Mouse (Mus musculus): ENCODE measurements around the gene Wwox. TPM values are rescaled to one million over a fixed set of nuclear protein-coding genes. Genes with fewer than 3 reads are reported as not detected.

Wwox gene
- 2.0 and 2.5 TPM in 2 replicates for polyA plus RNA-seq (2012; rRNA removed)
- polyA plus RNA-seq (2014; fragmentation: Nextera tagmentation; extraction: Ambion mirVana) = 2.5 and 2.6 TPM in 2 replicates

DNA sequence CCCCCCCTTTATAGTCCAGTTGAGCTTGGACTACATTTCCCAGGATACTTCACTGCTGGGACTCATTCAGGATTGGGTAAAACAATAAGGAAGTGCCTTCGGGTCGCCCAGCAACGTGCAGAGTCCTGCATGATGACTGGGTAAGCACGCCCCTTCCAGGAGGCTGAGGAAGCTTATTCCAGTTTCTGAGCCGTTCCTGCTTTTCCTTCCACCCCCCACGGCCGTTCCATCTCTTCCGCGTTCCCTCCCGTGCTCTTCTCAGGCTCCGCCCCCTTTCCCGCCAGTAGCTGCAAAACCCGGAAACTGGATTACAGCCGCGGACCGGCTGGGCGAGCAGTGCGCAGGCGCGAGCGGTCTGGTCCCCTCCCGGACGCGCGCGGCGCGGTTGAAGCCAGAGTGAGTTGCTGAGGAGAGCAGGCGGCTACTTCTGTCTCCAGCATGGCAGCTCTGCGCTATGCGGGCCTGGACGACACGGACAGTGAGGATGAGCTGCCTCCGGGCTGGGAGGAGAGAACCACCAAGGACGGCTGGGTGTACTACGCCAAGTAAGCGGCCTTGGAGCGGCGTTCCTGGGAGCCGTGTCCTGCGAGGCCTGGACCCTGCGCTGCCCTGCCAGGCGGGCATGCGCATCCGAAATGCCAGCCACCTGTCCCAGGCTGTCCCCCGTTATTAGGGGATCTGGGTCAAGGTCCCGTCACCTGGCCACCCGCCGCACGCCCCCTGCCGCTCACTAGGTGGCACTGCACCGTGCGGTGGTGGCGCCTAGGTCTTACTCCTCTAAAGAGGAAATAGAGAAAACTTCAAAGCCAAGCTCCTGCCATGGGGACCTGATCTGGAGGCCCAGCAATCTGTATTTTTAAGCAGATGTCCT, at the start of gene Wwox:
Gene Wwox, plus strand, starts transcription at position 322 of the 871 bp plus-strand sequence.
- Histone ChIP-seq H3K4me1 (replicated peaks; ENCODE audit: control insufficient read depth in 2 of 2, insufficient read depth in 2 of 2, low read length in 1 of 2) (peaks cover 0 to 6% of the 10 kb centered on the region in 2 experiments; a peak in 2 of 4 replicates), H3K27ac (no peak within 1 kb of the TSS), H3K36me3 (replicated peaks; ENCODE audit: control insufficient read depth, insufficient read depth, low read depth) (no peaks in the 10 kb centered on the region), H3K4me3 (ENCODE audit: insufficient read depth in 1 of 2, low read depth in 2 of 2, low read length in 2 of 2) (peak within 1 kb of the TSS; percentile 60 to 87), H3K9me3 (ENCODE audit: control insufficient read depth, low read length) (no peaks in the 10 kb centered on the region), H3K4me2 (ENCODE audit: low read depth) (peak within 1 kb of the TSS; percentile 63), H3K9ac (replicated peaks) (peak within 1 kb of the TSS; percentile 47), H3K27me3 (ENCODE audit: control insufficient read depth, insufficient read depth, low read length) (no peaks in the 10 kb centered on the region)
- under 1% methylated on average over 54 of the region's 54 CpGs for WGBS (ENCODE audit: insufficient replicate concordance)
- peak; percentile 89 for ATAC-seq (ENCODE audit: insufficient read depth)
- TF ChIP-seq CTCF (IDR thresholded peaks at IDR 0.05; ENCODE audit: low read depth) (peak; percentile 96), EP300 (IDR thresholded peaks at IDR 0.05; ENCODE audit: low read depth) (peak; percentile 55)
- peak; percentile 83 to 87 (median 86) for DNase-seq (ENCODE audit: low read depth in 3 of 3, low spot score in 3 of 3)

DNA sequence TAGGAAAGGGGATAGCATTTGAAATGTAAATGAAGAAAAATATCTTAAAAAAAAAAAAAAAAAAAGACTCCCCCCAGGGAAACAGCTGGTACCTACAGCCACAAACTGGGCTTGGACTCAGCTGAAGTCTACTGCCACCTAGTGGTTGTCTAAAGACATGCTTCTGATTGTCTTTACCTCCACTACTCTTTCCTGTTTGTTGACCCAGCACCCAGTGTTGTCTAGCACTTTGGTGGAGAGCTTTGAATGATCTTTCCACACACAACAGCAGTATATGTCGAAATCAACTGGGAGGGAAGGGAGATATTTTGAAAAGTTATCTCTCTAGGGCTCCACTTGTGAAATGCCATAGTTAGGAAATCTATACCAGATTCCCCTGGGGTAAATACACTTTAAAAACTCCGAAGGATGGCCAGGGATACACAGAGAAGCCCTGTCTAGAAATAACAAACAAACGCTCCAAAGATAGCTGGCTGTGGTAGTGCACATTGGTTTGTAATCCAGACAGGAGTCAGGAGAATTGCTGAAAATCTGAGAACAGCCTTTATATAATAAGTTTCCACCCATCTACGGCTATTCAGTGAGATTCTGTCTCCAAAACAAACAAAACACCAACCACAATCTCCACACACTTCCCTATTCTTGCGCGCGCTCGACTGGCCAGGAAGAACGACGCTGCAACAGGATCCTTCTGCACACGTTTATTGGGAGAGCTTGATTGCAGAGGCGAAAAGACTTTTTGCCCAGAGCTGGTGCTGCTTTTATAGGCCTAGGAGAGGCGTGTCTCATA, 48.8 kb upstream of the Wwox start:
- Histone ChIP-seq H3K4me2 (ENCODE audit: low read depth) (no peak overlapping the region), H3K27ac (no peak overlapping the region), H3K9me3 (ENCODE audit: control insufficient read depth, low read length) (no peaks in the 10 kb centered on the region), H3K9ac (replicated peaks) (no peak overlapping the region), H3K27me3 (ENCODE audit: control insufficient read depth, insufficient read depth, low read length) (no peaks in the 10 kb centered on the region), H3K4me3 (ENCODE audit: insufficient read depth in 1 of 2, low read depth in 2 of 2, low read length in 2 of 2) (no peak overlapping the region), H3K36me3 (replicated peaks; ENCODE audit: control insufficient read depth, insufficient read depth, low read depth) (no peaks in the 10 kb centered on the region), H3K4me1 (replicated peaks; ENCODE audit: control insufficient read depth in 2 of 2, insufficient read depth in 2 of 2, low read length in 1 of 2) (no peaks in the 10 kb centered on the region)
- no peak for DNase-seq (ENCODE audit: low read depth in 3 of 3, low spot score in 3 of 3)
- TF ChIP-seq EP300 (IDR thresholded peaks at IDR 0.05; ENCODE audit: low read depth) (no peak), CTCF (IDR thresholded peaks at IDR 0.05; ENCODE audit: low read depth) (peak; percentile 70)
- no peak for ATAC-seq (ENCODE audit: insufficient read depth)
- 51% methylated on average over 11 of the region's 13 CpGs for WGBS (ENCODE audit: insufficient replicate concordance)

DNA sequence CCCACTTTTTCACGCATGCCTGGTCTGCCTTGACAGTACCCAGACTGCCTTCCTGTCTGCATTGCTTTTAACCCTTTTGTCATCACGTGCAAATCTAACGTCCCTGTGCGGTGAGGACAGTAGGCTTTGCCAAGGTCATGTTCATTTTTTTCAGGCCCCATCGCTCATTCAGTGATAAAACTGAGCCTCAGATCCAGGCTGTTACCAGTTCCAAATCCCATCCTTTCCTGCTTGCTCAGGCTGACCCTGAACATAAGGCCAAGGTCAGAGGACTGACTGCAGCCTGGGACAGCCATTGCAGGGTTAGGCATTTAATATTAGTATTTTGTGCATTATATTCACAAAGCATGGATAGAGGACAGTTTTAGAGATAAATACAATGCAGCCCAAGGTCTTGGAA, 41.1 kb upstream of the Wwox start:
- Histone ChIP-seq H3K9me3 (ENCODE audit: control insufficient read depth, low read length) (no peaks in the 10 kb centered on the region), H3K4me3 (ENCODE audit: insufficient read depth in 1 of 2, low read depth in 2 of 2, low read length in 2 of 2) (no peak overlapping the region), H3K4me2 (ENCODE audit: low read depth) (no peak overlapping the region), H3K9ac (replicated peaks) (no peak overlapping the region), H3K36me3 (replicated peaks; ENCODE audit: control insufficient read depth, insufficient read depth, low read depth) (no peaks in the 10 kb centered on the region), H3K27me3 (ENCODE audit: control insufficient read depth, insufficient read depth, low read length) (no peaks in the 10 kb centered on the region), H3K4me1 (replicated peaks; ENCODE audit: control insufficient read depth in 2 of 2, insufficient read depth in 2 of 2, low read length in 1 of 2) (no peaks in the 10 kb centered on the region), H3K27ac (no peak overlapping the region)
- TF ChIP-seq EP300 (IDR thresholded peaks at IDR 0.05; ENCODE audit: low read depth) = no peak
- TF ChIP-seq CTCF (IDR thresholded peaks at IDR 0.05; ENCODE audit: low read depth) = no peak
- ATAC-seq (ENCODE audit: insufficient read depth) (no peak), DNase-seq (ENCODE audit: low read depth in 3 of 3, low spot score in 3 of 3) (no peak)
- 71% methylated on average over 5 of the region's 5 CpGs for WGBS (ENCODE audit: insufficient replicate concordance)

DNA sequence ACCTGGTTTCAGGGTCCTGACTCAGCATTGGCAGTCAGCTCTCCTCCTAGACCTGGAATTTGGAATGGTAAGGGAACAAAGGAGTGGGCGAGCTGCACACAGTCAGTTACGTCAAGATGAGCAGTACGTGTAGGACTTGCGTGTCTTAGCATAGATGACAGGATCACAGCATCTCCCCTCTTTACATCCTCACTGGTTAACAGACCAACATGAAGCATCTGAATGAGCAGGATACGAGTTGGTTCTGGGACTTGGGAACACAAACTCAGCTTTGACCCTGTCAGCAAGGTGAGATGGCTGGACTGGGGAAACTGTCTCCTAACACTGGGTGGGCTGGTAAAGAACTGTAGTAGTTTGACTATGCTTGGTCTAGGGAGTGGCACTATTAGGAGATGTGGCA, 40.2 kb upstream of the Wwox start:
- TF ChIP-seq CTCF (IDR thresholded peaks at IDR 0.05; ENCODE audit: low read depth) (no peak), EP300 (IDR thresholded peaks at IDR 0.05; ENCODE audit: low read depth) (no peak)
- ATAC-seq (ENCODE audit: insufficient read depth) (no peak), DNase-seq (ENCODE audit: low read depth in 3 of 3, low spot score in 3 of 3) (no peak)
- no peaks in the 10 kb centered on the region for H3K36me3 ChIP-seq (replicated peaks; ENCODE audit: control insufficient read depth, insufficient read depth, low read depth)
- no peak overlapping the region for H3K4me2 ChIP-seq (ENCODE audit: low read depth)
- no peak overlapping the region for H3K9ac ChIP-seq (replicated peaks)
- H3K4me3 ChIP-seq (ENCODE audit: insufficient read depth in 1 of 2, low read depth in 2 of 2, low read length in 2 of 2) = no peak overlapping the region
- no peaks in the 10 kb centered on the region for H3K9me3 ChIP-seq (ENCODE audit: control insufficient read depth, low read length)
- H3K27me3 ChIP-seq (ENCODE audit: control insufficient read depth, insufficient read depth, low read length) = no peaks in the 10 kb centered on the region
- 77% methylated on average over 5 of the region's 5 CpGs for WGBS (ENCODE audit: insufficient replicate concordance)
- no peaks in the 10 kb centered on the region for H3K4me1 ChIP-seq (replicated peaks; ENCODE audit: control insufficient read depth in 2 of 2, insufficient read depth in 2 of 2, low read length in 1 of 2)
- no peak overlapping the region for H3K27ac ChIP-seq

DNA sequence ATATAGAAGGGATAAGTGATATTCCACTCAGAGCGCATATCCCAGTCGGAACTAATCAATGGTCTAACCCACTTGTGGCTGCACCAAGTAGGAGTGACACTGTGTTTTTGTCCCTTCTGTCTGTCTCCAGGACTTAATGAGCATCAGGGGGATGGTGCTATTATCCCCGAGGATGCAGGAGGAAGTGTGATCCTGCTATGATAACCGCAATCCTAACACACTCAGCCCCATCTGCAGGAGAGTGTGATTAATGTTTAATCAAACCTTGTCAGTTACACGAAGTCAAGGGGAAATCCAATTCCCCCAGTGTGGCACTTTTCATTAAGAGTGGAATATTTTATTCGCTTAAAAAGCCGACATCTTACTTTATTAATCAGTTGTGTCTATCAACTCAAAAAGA, 37.8 kb upstream of the Wwox start:
- Histone ChIP-seq H3K9ac (replicated peaks) (no peak overlapping the region), H3K4me2 (ENCODE audit: low read depth) (no peak overlapping the region), H3K4me3 (ENCODE audit: insufficient read depth in 1 of 2, low read depth in 2 of 2, low read length in 2 of 2) (no peak overlapping the region), H3K4me1 (replicated peaks; ENCODE audit: control insufficient read depth in 2 of 2, insufficient read depth in 2 of 2, low read length in 1 of 2) (no peaks in the 10 kb centered on the region), H3K27me3 (ENCODE audit: control insufficient read depth, insufficient read depth, low read length) (no peaks in the 10 kb centered on the region), H3K27ac (no peak overlapping the region), H3K36me3 (replicated peaks; ENCODE audit: control insufficient read depth, insufficient read depth, low read depth) (no peaks in the 10 kb centered on the region), H3K9me3 (ENCODE audit: control insufficient read depth, low read length) (no peaks in the 10 kb centered on the region)
- no peak for TF ChIP-seq EP300 (IDR thresholded peaks at IDR 0.05; ENCODE audit: low read depth)
- TF ChIP-seq CTCF (IDR thresholded peaks at IDR 0.05; ENCODE audit: low read depth) = no peak
- 56% methylated on average over 7 of the region's 7 CpGs for WGBS (ENCODE audit: insufficient replicate concordance)
- DNase-seq (ENCODE audit: low read depth in 3 of 3, low spot score in 3 of 3) = no peak
- ATAC-seq (ENCODE audit: insufficient read depth) = no peak

Measured in liver, embryonic 14.5 days (tissue).